Mouse (Mus musculus): Measurements from ENCODE around the gene Cdyl. TPM values are rescaled to one million over a fixed set of nuclear protein-coding genes. Genes with fewer than 3 reads are reported as not detected.
A peak's percentile ranks its signal among the peaks of the same experiment; 100 is the strongest.

Gene Cdyl
- polyA plus RNA-seq, 1 experiment from 2014 or later = 9.5 TPM

DNA sequence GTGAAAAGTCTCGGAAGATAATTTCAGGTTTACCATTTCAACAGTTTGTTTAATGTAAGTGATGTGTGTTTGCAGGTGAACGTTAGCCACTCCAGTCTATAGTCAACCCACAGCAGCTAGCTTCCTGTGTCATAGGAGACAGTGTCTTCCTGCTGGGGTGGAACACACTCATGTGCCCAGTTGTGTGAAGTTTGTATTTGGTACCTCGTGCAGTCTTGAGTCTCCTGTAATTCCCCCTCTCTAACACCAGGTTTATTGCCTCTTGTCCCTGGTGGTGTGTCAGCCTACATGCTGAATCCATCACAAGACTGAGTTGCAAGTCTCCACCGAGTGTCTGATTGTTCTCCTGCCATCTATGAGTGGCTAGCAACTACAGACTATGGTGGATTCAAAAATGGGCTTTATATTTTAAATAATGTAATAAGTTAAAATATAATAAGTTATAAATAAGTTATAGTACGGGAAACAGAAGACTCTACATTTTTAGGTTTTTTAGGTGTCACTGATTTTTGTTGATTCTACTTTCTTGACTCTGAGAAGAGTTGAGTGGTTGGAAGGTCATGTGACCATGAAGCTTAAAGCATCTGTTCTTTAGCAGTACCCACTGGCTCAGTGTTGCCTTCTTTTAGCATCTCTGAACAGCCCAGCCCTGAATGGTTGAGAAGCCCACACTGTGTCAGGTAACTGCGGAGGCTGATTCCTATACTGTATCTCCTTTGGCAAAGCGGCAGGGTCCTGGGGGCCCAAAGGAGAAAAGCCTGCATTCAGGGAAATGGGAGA is 153.9 kb downstream of the Cdyl start:
- H3K9me3 ChIP-seq (replicated peaks) = no peaks in the 10 kb centered on the region
- ATAC-seq (ENCODE audit: insufficient read depth) = no peak
- H3K36me3 ChIP-seq (replicated peaks) = peaks cover 30% of the 10 kb centered on the region
- H3K27ac ChIP-seq (replicated peaks) = no peak overlapping the region
- WGBS (ENCODE audit: insufficient replicate concordance) = 75% methylated on average over 7 of the region's 7 CpGs
- no peaks in the 10 kb centered on the region for H3K27me3 ChIP-seq
- H3K4me3 ChIP-seq (replicated peaks) = no peak overlapping the region
- H3K9ac ChIP-seq = no peak overlapping the region
- H3K4me1 ChIP-seq (replicated peaks) = peaks cover 51% of the 10 kb centered on the region
- no peak overlapping the region for H3K4me2 ChIP-seq

- 70% methylated on average over 8 of the region's 8 CpGs for WGBS (ENCODE audit: insufficient replicate concordance)
- H3K9me3 ChIP-seq (replicated peaks) = no peaks in the 10 kb centered on the region
Measured at GRCm38 (mm10) chr13:35815205-35815726, 155.6 kb downstream of the Cdyl start.

GRCm38 (mm10) chr13:35815782-35816368 is 156.2 kb downstream of the Cdyl start:
- Histone ChIP-seq H3K4me3 (replicated peaks) (no peak overlapping the region), H3K27me3 (no peaks in the 10 kb centered on the region), H3K36me3 (replicated peaks) (peaks cover 50% of the 10 kb centered on the region), H3K9me3 (replicated peaks) (no peaks in the 10 kb centered on the region), H3K4me2 (no peak overlapping the region), H3K9ac (no peak overlapping the region), H3K27ac (replicated peaks) (no peak overlapping the region), H3K4me1 (replicated peaks) (peaks cover 27% of the 10 kb centered on the region)
- ATAC-seq (ENCODE audit: insufficient read depth) = no peak
- 84% methylated on average over 16 of the region's 16 CpGs for WGBS (ENCODE audit: insufficient replicate concordance)

More at GRCm38 (mm10) chr13:35815205-35815726, 155.6 kb downstream of the Cdyl start:
- Histone ChIP-seq H3K4me1 (replicated peaks) (peaks cover 33% of the 10 kb centered on the region), H3K27me3 (no peaks in the 10 kb centered on the region), H3K36me3 (replicated peaks) (peaks cover 44% of the 10 kb centered on the region), H3K4me3 (replicated peaks) (no peak overlapping the region), H3K9ac (no peak overlapping the region), H3K27ac (replicated peaks) (no peak overlapping the region), H3K4me2 (no peak overlapping the region)
- no peak for ATAC-seq (ENCODE audit: insufficient read depth)

GRCm38 (mm10) chr13:35817626-35818025 is 158.0 kb downstream of the Cdyl start:
- H3K4me2 ChIP-seq = no peak overlapping the region
- H3K9me3 ChIP-seq (replicated peaks) = no peaks in the 10 kb centered on the region
- H3K4me3 ChIP-seq (replicated peaks) = no peak overlapping the region
- ATAC-seq (ENCODE audit: insufficient read depth) = no peak
- H3K9ac ChIP-seq = no peak overlapping the region
- no peak overlapping the region for H3K27ac ChIP-seq (replicated peaks)
- 78% methylated on average over 3 of the region's 3 CpGs for WGBS (ENCODE audit: insufficient replicate concordance)
- peaks cover 59% of the 10 kb centered on the region for H3K36me3 ChIP-seq (replicated peaks)
- H3K27me3 ChIP-seq = no peaks in the 10 kb centered on the region
- peaks cover 10% of the 10 kb centered on the region for H3K4me1 ChIP-seq (replicated peaks)

GRCm38 (mm10) chr13:35818060-35818459 is 158.4 kb downstream of the Cdyl start:
- no peak overlapping the region for H3K9ac ChIP-seq
- peaks cover 63% of the 10 kb centered on the region for H3K36me3 ChIP-seq (replicated peaks)
- 83% methylated on average over 4 of the region's 4 CpGs for WGBS (ENCODE audit: insufficient replicate concordance)
- no peaks in the 10 kb centered on the region for H3K27me3 ChIP-seq
- no peak overlapping the region for H3K4me2 ChIP-seq
- peaks cover 10% of the 10 kb centered on the region for H3K4me1 ChIP-seq (replicated peaks)
- H3K9me3 ChIP-seq (replicated peaks) = no peaks in the 10 kb centered on the region
- no peak overlapping the region for H3K4me3 ChIP-seq (replicated peaks)
- no peak for ATAC-seq (ENCODE audit: insufficient read depth)
- H3K27ac ChIP-seq (replicated peaks) = no peak overlapping the region

DNA sequence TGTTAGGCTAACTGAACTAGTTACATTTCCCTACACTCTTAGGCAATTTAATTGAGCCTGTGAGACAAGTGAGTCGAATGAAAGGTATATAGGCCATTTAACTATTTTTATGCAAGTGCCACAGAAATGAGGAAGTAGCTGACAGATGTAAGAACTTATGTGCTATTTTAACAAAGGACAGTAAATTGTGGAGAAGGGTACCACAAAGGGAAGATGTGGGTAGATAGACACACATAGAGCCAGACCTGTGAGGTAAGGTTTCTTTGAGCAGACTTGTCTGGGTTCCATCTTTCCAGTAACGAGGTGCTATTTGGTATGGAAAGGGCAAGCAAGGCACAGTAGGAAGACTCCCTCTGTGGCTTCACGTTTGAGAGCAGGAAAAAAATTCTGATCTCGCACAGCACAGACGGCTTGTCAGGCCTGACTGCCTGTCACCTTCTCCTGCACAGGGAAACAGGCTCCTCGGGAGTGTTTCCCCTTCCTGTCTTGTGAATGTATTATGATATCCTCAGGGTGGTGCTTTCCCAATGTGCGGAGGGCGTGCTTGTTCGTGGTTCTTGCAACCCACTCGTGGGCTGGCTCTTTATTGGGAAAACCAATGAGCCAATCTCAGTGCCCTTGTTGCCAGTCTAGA is 162.3 kb downstream of the Cdyl start:
- Histone ChIP-seq H3K9me3 (replicated peaks) (no peaks in the 10 kb centered on the region), H3K27me3 (no peaks in the 10 kb centered on the region), H3K4me3 (replicated peaks) (no peak overlapping the region), H3K36me3 (replicated peaks) (peaks cover 81% of the 10 kb centered on the region), H3K4me2 (no peak overlapping the region), H3K9ac (no peak overlapping the region), H3K4me1 (replicated peaks) (peaks cover 21% of the 10 kb centered on the region), H3K27ac (replicated peaks) (no peak overlapping the region)
- ATAC-seq (ENCODE audit: insufficient read depth) = no peak
- 41% methylated on average over 10 of the region's 10 CpGs for WGBS (ENCODE audit: insufficient replicate concordance)

GRCm38 (mm10) chr13:35822795-35823194 is 163.2 kb downstream of the Cdyl start:
- H3K4me1 ChIP-seq (replicated peaks) = peaks cover 23% of the 10 kb centered on the region
- ATAC-seq (ENCODE audit: insufficient read depth) = no peak
- H3K27me3 ChIP-seq = no peaks in the 10 kb centered on the region
- WGBS (ENCODE audit: insufficient replicate concordance) = 86% methylated on average over 8 of the region's 8 CpGs
- no peak overlapping the region for H3K27ac ChIP-seq (replicated peaks)
- H3K9me3 ChIP-seq (replicated peaks) = no peaks in the 10 kb centered on the region
- no peak overlapping the region for H3K4me3 ChIP-seq (replicated peaks)
- no peak overlapping the region for H3K4me2 ChIP-seq
- no peak overlapping the region for H3K9ac ChIP-seq
- peaks cover 81% of the 10 kb centered on the region for H3K36me3 ChIP-seq (replicated peaks)

GRCm38 (mm10) chr13:35825639-35826038 is 166.0 kb downstream of the Cdyl start:
- no peaks in the 10 kb centered on the region for H3K9me3 ChIP-seq (replicated peaks)
- H3K4me2 ChIP-seq = no peak overlapping the region
- no peaks in the 10 kb centered on the region for H3K27me3 ChIP-seq
- H3K36me3 ChIP-seq (replicated peaks) = peaks cover 68% of the 10 kb centered on the region
- H3K9ac ChIP-seq = no peak overlapping the region
- 46% methylated on average over 2 of the region's 2 CpGs for WGBS (ENCODE audit: insufficient replicate concordance)
- ATAC-seq (ENCODE audit: insufficient read depth) = no peak
- H3K27ac ChIP-seq (replicated peaks) = no peak overlapping the region
- peaks cover 23% of the 10 kb centered on the region for H3K4me1 ChIP-seq (replicated peaks)
- no peak overlapping the region for H3K4me3 ChIP-seq (replicated peaks)

DNA sequence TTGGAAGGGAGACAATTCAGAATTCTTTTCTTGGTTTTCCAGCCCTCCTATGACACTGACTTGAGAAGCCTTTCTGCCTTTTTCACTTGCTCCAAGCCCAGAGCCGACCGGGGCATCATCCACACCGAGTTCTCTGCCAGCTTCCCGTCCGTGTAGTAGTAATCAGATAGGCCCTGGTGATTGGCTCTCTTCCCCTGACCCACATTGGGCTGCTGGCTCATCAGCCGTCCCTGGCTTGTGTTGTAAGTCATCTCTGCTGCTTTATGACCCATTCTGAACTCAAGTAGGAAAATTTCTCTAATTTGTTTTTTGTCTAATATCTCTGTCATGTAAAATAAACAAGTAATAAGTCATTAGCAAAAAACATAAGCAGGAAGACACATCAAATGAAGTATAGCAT is 173.0 kb downstream of the Cdyl start:
- no peak overlapping the region for H3K9ac ChIP-seq
- H3K4me1 ChIP-seq (replicated peaks) = peaks cover 38% of the 10 kb centered on the region
- H3K4me3 ChIP-seq (replicated peaks) = no peak overlapping the region
- 73% methylated on average over 6 of the region's 6 CpGs for WGBS (ENCODE audit: insufficient replicate concordance)
- no peak for ATAC-seq (ENCODE audit: insufficient read depth)
- no peak overlapping the region for H3K27ac ChIP-seq (replicated peaks)
- H3K36me3 ChIP-seq (replicated peaks) = peaks cover 24% of the 10 kb centered on the region
- no peaks in the 10 kb centered on the region for H3K27me3 ChIP-seq
- H3K4me2 ChIP-seq = no peak overlapping the region
- H3K9me3 ChIP-seq (replicated peaks) = no peaks in the 10 kb centered on the region

DNA sequence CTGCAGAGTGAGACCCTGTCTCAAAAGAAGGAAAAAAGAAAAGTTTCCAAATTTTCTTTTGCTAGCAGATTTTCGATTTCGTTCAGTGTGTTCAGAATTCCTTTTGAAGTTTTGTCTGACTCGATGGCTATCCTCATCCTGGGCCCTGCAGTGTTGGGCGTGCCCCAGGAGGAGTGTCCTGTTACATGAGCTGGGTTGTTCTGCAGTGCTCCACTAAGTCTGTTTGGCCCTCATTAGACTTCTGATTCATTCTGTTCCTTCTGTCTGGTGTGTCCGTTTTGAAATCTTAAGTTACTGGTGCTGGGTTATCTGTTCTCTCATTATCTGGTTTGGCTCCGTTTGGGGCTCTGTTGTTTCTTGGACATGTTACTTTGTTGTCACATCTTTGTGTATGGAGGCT is 174.3 kb downstream of the Cdyl start:
- Histone ChIP-seq H3K36me3 (replicated peaks) (peaks cover 19% of the 10 kb centered on the region), H3K9ac (no peak overlapping the region), H3K27ac (replicated peaks) (no peak overlapping the region), H3K4me2 (0 out of 2 replicates have a peak overlapping the region, but pooled peaks have one; percentile 5), H3K4me1 (replicated peaks) (peaks cover 38% of the 10 kb centered on the region), H3K9me3 (replicated peaks) (no peaks in the 10 kb centered on the region), H3K27me3 (no peaks in the 10 kb centered on the region), H3K4me3 (replicated peaks) (no peak overlapping the region)
- ATAC-seq (ENCODE audit: insufficient read depth) = no peak
- 39% methylated on average over 6 of the region's 6 CpGs for WGBS (ENCODE audit: insufficient replicate concordance)

GRCm38 (mm10) chr13:35835669-35836068 is 176.0 kb downstream of the Cdyl start:
- ATAC-seq (ENCODE audit: insufficient read depth) = peak; percentile 42; the same call in 1 of the 2 replicates
- Histone ChIP-seq H3K36me3 (replicated peaks) (peaks cover 23% of the 10 kb centered on the region), H3K27ac (replicated peaks) (peak overlapping the region; percentile 45), H3K9me3 (replicated peaks) (no peaks in the 10 kb centered on the region), H3K4me2 (peak overlapping the region; percentile 32), H3K27me3 (no peaks in the 10 kb centered on the region), H3K9ac (no peak overlapping the region), H3K4me3 (replicated peaks) (no peak overlapping the region), H3K4me1 (replicated peaks) (peaks cover 38% of the 10 kb centered on the region)
- 42% methylated on average over 7 of the region's 7 CpGs for WGBS (ENCODE audit: insufficient replicate concordance)
